Mouse (Mus musculus): ENCODE measurements around the gene Tenm3.

Tenm3 gene

DNA sequence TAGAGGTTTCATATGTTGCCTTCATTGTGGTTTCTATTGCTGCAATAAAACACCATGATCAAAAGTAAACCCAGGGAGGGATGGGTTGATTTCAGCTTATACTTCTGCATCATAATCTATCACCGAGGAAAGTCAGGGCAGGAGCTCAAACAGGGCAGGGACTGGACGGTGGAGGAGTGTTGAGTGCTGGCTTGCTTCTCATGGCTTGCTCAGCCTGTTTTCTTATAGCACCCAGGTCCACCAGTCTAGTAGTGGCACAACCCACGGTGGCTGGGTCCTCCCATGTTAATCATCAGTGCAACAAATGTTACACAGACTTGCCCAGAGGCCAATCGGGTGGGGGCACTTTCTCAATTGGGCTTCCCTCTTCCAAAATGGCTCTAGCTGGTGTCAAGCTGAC, 205.6 kb downstream of the Tenm3 start:
- ChIA-PET CTCF (interaction anchor here in 1 of 4 experiments (0.6 kb wide), 1 partner anchor 472 kb away, joined by 4 read pairs; no protein-coding TSS in a partner anchor), POLR2A (no interaction called here)

DNA sequence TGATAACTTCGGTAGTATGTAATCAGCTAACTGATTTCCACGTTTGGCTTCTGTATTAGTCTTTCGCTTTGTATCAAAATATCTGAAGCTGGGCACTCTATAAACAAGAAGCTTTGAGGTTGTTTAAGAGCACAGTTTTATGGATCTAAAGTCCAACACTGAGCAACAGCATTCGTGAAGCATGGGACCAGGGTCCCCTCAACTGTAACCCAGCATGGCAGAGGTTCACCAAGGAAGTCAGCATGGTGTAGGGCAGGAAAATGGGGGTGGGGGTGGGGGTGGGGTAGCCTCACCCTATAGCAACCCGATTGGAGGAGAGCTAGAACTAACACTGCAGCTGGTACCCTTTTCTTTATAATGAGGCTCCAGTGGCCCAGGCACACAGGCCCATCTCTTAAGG, 206.8 kb downstream of the Tenm3 start:
- ChIA-PET POLR2A (interaction anchor here in 1 of 4 experiments (0.8 kb wide), 1 partner anchor 9 kb away, joined by 4 read pairs; no protein-coding TSS in a partner anchor), CTCF (no interaction called here)

DNA sequence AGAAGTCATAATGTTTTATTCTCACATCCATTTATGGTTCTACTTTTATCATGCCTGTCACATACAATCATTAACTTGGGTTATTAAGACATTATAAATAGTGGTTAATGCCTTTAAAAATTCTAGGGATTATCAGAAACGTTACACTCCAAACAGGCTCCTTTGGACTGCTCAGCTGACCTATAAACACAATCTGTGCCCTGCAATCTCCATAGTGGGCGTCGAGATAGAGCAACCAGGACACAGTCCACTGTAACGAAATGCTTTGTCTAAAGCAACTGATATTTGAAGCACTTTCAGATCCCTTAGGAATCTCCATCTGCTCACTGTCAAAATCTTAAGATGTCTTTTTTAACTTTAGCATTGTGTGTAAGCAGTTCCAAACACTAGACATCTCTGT, 207.9 kb downstream of the Tenm3 start:
- POLR2A ChIA-PET = no interaction called here

DNA sequence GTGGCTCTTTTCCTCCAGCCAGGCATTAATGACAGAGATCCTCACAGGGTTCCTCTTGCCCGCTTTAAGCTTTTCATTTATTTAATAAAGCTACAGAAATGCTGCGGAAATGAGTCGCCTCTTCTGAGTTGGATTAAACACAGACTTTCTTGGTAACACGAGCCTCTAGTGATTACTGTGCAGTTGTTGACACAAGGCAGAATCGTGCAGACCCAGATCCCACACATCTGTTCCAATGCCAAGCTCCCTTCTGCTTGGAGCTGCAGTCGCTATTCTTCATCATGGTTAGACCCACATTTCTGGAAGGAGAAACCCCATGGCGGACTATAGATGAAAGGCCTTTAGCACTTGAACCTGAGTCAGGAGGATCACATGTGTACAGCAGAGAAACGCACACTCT, 210.3 kb downstream of the Tenm3 start:
- POLR2A ChIA-PET = no interaction called here
- CTCF ChIA-PET = no interaction called here

More for the DNA sequence above, 207.9 kb downstream of the Tenm3 start:
- CTCF ChIA-PET = no interaction called here

DNA sequence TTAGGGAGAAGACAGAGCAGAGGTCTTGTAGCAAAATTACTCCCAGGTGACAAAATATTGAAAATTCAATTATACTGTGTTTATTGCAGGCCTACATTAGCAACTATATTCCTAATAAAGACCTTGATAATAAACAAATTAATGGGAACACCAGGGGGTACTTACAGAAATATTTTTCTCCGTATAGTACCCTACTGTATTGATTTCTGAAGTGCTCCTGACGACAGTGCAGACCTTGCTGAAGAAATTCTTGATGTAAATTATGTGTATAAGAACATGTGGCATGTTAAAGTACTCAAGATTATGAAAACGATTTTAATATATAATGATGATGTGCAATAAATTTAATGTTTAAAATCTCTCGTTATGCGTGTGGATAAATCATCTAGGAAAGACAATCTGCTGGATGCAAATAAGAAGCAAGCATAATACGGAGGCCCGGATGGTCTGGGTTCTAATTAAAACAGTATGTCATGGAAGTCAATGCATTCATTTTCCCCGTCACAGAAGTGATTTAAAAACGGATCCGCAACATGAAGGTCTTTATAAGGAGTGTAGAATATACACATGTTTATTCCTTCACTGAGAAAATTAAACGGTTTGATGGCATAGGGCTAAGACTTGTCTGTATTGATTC, 221.1 kb downstream of the Tenm3 start:
- ChIA-PET POLR2A (no interaction called here), CTCF (no interaction called here)

DNA sequence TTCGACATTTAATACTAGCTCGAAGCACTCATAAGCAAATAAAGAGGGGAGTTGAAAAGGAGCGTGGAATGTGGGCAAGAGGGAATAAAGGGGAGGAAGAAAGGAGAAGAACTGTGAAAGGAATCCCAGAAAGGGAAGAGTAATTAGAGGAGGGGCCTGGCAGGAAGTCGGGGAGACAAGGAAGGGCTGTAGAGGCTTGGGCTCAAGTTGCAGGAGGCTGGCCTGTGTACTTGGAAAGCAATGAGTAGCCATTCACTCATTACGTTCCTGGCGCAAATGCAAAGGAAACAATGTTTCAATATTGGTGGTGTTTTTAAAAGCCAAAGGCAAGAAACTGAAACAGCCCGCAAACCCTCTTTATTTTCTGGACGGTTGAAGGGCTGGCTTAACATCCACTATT, 228.7 kb downstream of the Tenm3 start:
- ChIA-PET CTCF (no interaction called here), POLR2A (no interaction called here)

DNA sequence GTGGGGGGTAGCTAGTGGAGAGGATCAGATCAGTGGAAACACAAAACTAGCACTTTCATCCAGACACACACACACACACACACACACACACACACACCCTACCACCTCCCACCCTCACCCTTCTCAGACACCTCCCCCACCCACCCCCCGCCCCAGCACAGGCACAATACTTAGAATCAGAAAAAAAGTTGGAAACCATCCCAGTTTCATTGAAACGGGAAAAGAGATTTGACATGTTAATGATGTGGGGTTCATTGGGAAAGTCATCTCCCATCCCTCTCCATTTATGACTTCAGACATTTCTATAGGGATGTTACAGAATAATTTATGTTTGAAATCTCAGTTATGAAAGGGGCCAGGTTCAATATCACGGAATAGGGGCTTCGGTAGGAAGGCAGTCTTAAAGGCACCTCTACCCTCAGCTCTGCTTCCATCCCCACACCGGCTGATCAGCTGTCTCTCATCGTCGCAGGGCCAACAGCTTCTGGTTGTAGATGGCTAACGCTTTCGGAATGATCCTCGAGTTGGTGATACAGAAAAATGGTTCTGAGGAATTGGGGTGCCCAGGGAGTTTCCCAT, 231.7 kb downstream of the Tenm3 start:
- CTCF ChIA-PET = no interaction called here

DNA sequence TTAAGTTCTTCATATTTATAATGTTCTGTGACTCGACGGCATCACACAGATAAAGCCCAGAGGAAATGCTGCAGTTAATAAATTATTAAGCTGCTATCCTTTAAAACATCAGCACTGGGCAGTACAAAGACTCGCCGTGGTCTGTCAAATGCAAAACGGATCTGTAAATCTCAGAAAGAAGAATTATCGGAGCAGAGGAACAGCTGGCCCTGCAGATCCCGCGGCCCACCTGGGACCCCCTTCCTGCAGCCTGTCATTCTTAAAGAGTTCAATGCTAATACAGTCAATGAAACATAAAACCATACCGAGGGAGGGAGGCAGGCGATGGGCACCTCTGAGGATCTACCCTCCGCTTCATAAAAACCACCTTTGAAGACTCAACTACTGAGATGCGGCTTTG, 232.6 kb downstream of the Tenm3 start:
- ChIA-PET POLR2A (interaction anchor here in 2 of 4 experiments (0.6 to 0.8 kb wide), 5 partner anchors 9 to 1733 kb away, joined by 3 read pairs; no protein-coding TSS in a partner anchor), CTCF (interaction anchor here in 1 of 4 experiments (0.6 kb wide), 1 partner anchor 883 kb away, joined by 7 read pairs; no protein-coding TSS in a partner anchor)

More for the DNA sequence above, 231.7 kb downstream of the Tenm3 start:
- POLR2A ChIA-PET = interaction anchor here in 2 of 4 experiments (0.7 to 0.8 kb wide), 2 partner anchors 11 to 221 kb away, joined by 3 read pairs; no protein-coding TSS in a partner anchor

DNA sequence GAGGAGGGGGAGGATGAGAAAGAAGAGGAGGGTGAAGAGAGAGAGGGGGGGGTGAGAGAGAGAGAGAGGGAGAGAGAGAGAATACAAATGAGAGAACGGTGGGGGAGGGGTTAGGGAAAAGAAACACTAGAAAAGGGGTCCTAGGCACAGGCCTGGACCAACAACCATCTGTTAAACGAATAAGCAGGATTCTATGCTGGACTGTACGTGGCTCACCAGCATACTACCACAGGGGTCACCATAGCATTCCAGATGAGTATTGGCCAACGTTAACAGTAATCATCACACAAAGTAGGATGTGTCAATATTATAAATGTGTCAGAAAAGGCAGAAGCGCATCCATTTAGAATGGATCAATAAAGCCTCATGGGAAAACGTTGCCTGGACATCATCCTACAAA, 233.4 kb downstream of the Tenm3 start:
- CTCF ChIA-PET = no interaction called here

DNA sequence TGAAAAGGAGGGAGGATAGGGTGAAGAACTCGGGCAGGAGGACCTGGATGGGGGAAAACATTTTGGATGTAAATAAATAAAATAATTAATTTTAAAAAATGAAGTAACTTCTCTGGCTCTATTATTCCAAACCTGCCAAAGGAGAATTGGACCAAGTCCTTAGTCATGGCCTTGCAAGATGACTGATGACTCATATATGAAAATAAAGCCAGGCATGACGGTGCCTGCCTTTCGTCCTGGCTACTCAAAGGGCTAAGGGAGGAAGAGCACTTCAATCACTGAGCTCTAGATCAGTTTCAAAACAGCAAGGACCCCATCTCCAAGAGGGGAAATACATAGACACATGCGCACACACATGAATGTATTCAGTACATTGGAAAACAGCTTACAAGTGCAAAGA, 234.1 kb downstream of the Tenm3 start:
- ChIA-PET CTCF (no interaction called here), POLR2A (interaction anchor here in 1 of 4 experiments (0.6 kb wide), 1 partner anchor 66 kb away, joined by 3 read pairs; no protein-coding TSS in a partner anchor)

More for the DNA sequence above, 233.4 kb downstream of the Tenm3 start:
- POLR2A ChIA-PET = no interaction called here

DNA sequence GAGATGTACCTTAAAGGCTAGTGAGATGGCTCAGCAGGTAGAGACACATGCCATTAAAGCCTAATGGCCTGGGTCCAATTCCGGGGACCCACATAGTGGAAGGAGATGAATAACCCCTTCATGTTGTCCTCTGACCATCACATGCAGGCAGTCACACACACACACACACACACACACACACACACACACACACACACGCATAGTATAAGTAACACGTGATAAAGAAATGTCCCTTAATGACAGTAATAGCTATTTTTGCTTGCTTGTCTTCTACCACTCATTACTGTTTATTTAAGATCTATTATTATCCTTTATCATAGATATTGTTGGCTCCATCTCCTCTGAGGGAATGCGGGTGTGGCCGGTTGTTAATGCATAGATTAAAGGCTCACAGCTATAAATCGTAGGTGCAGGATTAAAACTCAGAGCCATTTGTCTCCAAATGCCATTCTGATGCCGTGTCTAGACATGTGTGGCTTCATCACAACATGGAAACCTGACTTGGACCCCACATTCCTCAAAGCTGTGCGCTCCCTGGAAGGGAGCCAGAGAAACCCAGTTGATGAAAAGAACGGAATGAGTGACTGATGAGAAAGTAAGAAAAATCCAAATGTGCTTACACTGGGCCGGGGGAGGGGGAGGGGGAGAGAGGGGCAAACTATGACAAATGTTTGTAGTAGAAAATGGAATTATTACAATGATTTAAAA, 239.4 kb downstream of the Tenm3 start:
- ChIA-PET CTCF (no interaction called here), POLR2A (interaction anchor here in 2 of 4 experiments (0.6 to 0.7 kb wide), 2 partner anchors 144 to 644 kb away, joined by 3 read pairs; no protein-coding TSS in a partner anchor)

DNA sequence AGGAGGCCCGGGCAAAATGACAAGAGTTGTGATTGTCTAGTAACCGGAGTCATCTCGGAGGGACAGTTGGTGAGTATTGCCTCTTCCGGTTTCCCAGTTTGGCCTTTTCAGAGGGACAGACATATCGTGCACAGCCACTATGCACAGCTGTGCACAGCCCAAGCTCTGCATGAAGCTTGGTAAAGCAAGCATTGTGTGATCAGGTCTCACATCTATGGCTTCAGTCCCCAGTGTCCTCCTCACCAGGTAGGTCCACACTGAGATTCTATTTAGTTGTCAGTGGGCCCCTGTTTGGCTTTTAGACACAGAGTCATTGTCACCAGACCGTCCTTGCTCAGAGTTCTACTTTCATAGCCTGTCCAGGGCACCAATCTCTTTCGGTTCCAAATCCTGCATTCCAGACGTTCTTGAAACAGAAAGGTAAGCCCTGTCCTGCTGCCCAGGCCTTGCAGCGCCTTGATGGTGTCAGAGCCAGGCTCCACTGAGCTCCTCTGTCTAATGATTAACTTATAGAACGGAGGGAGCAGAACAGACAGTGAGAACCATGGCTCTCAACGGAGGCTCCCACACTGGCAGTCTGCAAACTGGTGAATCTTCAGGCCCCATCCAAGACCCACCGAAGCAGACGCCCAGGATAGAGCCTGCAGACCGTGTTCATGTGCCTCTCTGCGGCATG, 240.4 kb downstream of the Tenm3 start:
- ChIA-PET CTCF (no interaction called here), POLR2A (interaction anchor here in 1 of 4 experiments (0.7 kb wide), 1 partner anchor 643 kb away, joined by 3 read pairs; no protein-coding TSS in a partner anchor)

DNA sequence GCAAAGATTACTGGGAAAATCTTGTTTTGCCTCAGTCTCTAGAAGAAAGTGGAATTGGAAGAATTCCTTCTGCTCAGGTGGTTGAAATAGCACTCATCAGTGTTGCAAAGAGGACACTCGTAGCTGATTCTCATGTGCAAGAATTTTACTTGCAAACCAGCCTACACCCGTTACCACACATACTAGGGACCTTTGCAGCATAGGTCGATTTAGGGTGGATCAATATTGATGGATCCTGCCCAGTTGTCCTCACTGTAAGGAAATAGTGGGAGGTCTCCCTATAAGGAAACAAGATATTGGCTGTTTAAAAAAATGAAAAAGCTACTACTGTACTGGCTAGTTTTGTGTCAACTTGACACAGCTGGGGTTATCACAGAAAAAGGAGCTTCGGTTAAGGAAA, 242.1 kb downstream of the Tenm3 start:
- CTCF ChIA-PET = no interaction called here
- POLR2A ChIA-PET = interaction anchor here in 1 of 4 experiments (0.5 kb wide), 1 partner anchor 10 kb away, joined by 3 read pairs; no protein-coding TSS in a partner anchor

DNA sequence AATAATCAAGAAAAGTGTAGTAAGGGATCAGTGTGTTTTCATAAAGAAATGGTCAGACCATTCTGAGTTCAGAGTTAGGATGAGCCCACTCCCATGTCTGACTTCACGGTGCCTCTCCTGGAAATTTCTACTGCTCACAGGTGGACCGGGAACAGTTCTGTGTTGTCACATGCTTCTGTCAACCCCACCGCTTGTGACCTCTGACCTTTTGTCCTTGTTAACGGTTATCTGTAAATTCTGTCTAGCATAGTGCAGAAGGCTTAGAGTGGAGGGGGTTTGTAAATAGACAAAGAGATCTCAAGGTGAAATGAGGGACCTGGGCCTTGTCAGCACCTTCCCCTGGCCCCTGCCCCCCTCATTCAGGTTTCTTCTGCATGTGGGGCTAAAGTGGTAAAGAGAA, 244.7 kb downstream of the Tenm3 start:
- POLR2A ChIA-PET = no interaction called here
- CTCF ChIA-PET = interaction anchor here in 1 of 4 experiments (0.7 kb wide), 1 partner anchor 444 kb away, joined by 4 read pairs; no protein-coding TSS in a partner anchor

DNA sequence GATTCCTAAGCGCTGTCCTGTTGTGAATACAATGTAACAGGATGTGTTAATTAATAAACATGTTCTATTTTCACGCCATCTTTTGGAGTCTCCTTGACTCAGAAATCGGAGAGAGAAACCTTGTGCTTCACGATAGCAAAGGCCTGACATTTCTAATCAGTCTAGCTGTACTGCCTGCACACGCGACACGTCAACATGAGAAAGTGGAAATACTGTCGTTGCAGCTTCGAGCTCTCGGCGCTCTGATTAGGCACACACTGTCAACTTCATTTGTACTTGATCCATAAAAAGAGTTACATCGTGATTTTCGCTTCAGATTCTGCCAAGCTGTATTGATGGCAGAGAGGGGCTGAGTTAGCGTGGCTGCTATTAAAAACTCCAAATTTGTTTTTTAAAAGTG, 247.4 kb downstream of the Tenm3 start:
- CTCF ChIA-PET = no interaction called here
- POLR2A ChIA-PET = no interaction called here

DNA sequence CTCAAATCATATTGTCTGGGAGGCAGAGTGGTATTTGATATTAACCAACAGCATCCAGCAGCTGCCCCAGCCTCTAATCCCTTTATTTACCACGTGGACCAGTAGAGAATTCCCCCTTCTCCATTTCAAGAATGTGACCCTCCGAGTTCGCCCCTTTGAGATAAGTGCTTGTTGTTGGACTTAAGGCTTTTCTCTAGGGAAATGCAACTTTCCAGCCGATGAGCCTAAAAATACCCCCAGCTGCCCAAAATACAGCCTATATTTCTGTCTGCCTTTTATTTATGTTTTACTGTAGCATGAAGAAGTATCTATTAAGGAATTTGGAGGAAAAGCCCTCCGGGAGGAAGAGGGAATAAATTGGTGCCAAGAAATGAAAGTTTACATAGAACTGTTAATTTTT, 251.9 kb downstream of the Tenm3 start:
- ChIA-PET CTCF (no interaction called here), POLR2A (no interaction called here)

DNA sequence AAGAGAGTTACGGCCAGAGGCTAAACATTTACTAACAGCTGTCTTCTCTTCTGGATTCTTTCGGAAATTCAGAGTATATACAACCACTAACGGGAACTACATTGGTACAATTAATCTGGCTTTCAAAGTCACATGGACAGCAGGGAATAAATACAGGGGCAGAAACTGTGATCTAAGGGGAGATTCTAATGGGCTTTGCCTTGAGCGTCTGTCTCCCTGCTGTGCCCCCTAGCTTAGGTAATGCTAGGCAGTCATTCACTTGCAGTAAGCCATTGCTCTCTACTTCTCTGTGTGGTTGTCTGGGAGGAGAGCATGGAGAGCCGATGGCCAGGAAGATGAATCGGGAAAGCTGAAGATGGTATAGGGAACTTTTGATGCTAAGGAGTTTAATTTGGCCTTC, 264.0 kb downstream of the Tenm3 start:
- POLR2A ChIA-PET = interaction anchor here in 1 of 4 experiments (1.1 to 1.3 kb wide), 2 partner anchors 15 to 68 kb away, joined by 3 to 4 read pairs; no protein-coding TSS in a partner anchor
- CTCF ChIA-PET = interaction anchor here in 1 of 4 experiments (0.5 kb wide), 1 partner anchor 8 kb away, joined by 3 read pairs; no protein-coding TSS in a partner anchor

DNA sequence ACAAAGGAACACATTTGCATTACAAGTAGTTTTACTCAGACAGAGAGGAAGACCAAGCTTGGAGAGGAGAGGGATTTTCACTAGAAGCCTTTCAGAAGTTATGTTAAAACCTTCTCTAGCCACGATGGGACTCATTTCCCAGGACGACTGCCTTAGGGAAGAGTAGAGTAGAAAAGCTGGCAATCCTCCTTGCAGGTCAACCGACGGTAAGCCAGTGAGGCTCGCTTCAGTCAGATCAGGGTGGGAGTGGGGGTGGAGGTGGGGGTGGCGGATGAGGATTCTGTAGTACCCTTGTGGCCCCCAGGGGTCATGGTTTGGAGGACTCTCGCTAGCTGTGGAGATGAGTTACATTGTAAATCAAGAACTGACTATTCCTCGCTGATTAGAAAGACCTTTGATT, 264.6 kb downstream of the Tenm3 start:
- ChIA-PET POLR2A (interaction anchor here in 2 of 4 experiments (0.7 to 1.3 kb wide), 4 partner anchors 16 to 67 kb away, joined by 3 to 4 read pairs (median 3); no protein-coding TSS in a partner anchor), CTCF (interaction anchor here in 1 of 4 experiments (0.5 kb wide), 1 partner anchor 9 kb away, joined by 3 read pairs; no protein-coding TSS in a partner anchor)

DNA sequence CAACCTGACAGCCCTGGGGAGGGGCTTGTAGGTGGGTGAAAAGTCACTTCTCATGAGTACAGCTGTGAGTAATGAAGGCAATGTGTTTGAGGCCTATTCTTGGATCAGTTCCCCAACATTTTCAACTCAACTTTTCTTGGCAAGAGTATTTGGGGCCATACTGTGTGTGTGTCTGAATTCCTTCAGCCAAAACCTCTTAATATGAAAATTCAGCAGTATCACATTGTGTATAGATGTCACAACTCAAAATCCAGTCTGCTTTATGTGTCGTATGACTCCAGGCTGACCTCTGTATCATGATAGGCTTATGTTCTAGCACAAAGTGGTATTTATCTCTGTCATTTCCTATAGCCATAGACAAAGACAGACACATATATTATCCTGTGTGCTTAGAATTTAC, 270.8 kb downstream of the Tenm3 start:
- POLR2A ChIA-PET = interaction anchor here in 1 of 4 experiments (1.2 to 1.5 kb wide), 2 partner anchors 10 to 17 kb away, joined by 3 read pairs; no protein-coding TSS in a partner anchor
- CTCF ChIA-PET = interaction anchor here in 1 of 4 experiments (0.5 to 0.6 kb wide), 2 partner anchors 10 to 293 kb away, joined by 3 to 4 read pairs; no protein-coding TSS in a partner anchor

Measured in embryonic stem cell, embryonic (primary cell).